ENCODE assay signal across 8 mouse cellular contexts in the genomic region with DNA sequence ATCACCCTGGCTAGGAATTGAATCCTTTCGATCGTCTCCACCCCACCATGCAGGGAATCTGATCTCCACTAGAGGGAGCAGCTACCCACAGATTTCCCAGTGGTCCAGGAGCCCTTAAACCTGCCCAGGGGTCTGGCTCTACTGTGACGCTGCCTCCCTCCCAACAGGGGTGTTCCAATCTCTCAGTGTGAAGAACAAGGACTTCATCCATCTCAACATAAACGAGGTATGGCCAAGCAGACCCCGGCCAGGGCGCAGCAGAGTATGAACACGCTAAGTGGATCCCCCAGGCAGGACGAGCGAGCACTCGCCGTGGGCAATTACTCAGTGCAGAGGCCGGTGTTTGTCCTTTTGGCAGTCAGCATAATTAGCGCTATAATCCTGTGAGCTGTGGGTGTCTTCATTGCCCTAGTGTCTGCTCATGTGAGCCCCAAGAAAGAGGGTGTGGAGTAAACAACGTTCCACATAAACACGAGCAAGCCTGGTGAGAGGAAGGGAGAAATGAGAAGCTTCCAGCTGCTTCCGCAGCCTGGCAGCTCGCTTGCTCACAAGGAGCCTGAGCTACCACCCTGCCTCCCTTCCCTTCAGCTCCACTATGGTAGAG. TPM values are rescaled to one million over a fixed set of nuclear protein-coding genes. Genes with fewer than 3 reads are reported as not detected.
DNase-seq lines count a peak whose midpoint lies in the region; ATAC-seq lines count a peak whose summit lies in the region.

No protein-coding gene starts in this region.

- no peaks in the 10 kb centered on the region for H3K9me3 ChIP-seq in embryonic facial prominence, embryonic 13.5 days
- no peaks in the 10 kb centered on the region for H3K9me3 ChIP-seq in limb, embryonic 12.5 days
- H3K9me3 ChIP-seq in midbrain, embryonic 14.5 days (ENCODE audit: control insufficient read depth, low read length), result no peaks in the 10 kb centered on the region

- WGBS in embryonic facial prominence, embryonic 13.5 days, result 9% methylated on average over 17 of the region's 17 CpGs
- WGBS in limb, embryonic 12.5 days, result 7% methylated on average over 17 of the region's 17 CpGs
- 11% methylated on average over 17 of the region's 17 CpGs for WGBS in midbrain, embryonic 14.5 days

- ATAC-seq in embryonic facial prominence, embryonic 13.5 days (ENCODE audit: insufficient number of reproducible peaks, insufficient read depth, low FRiP score, low TSS enrichment, low read depth), result peak; percentile 50; the same call in 1 of the 2 replicates
- ATAC-seq in limb, embryonic 12.5 days (ENCODE audit: insufficient number of reproducible peaks, insufficient read depth, low FRiP score, low TSS enrichment, low read depth), result peak; percentile 57; the same call in 1 of the 2 replicates
- ATAC-seq in midbrain, embryonic 14.5 days (ENCODE audit: low FRiP score, low TSS enrichment), result peak; percentile 79; the same call in 1 of the 2 replicates

- 0 out of 2 replicates have a peak, but pooled peaks cover 7% of the 10 kb centered on the region for H3K4me1 ChIP-seq in embryonic facial prominence, embryonic 13.5 days
- peaks cover 9% of the 10 kb centered on the region for H3K4me1 ChIP-seq in limb, embryonic 12.5 days (replicated peaks)
- no peaks in the 10 kb centered on the region for H3K4me1 ChIP-seq in midbrain, embryonic 14.5 days (ENCODE audit: control insufficient read depth, insufficient read depth, low read length)

- peak overlapping the region; percentile 78 for H3K4me2 ChIP-seq in embryonic facial prominence, embryonic 13.5 days
- H3K4me2 ChIP-seq in limb, embryonic 12.5 days, result peak overlapping the region; percentile 71
- peak overlapping the region; percentile 59 for H3K4me2 ChIP-seq in midbrain, embryonic 14.5 days (ENCODE audit: low read length)

- peaks cover 12% of the 10 kb centered on the region for H3K27me3 ChIP-seq in embryonic facial prominence, embryonic 13.5 days
- H3K27me3 ChIP-seq in limb, embryonic 12.5 days, result peaks cover 12% of the 10 kb centered on the region; the same call in 1 of the 2 replicates
- no peaks in the 10 kb centered on the region for H3K27me3 ChIP-seq in midbrain, embryonic 14.5 days (ENCODE audit: control insufficient read depth, insufficient read depth, low read length)

- H3K27ac ChIP-seq in embryonic facial prominence, embryonic 13.5 days, result no peak overlapping the region
- H3K27ac ChIP-seq in limb, embryonic 12.5 days, result no peak overlapping the region
- H3K27ac ChIP-seq in midbrain, embryonic 14.5 days (replicated peaks; ENCODE audit: low read depth, low read length), result peak overlapping the region; percentile 22

- H3K36me3 ChIP-seq in embryonic facial prominence, embryonic 13.5 days, result no peaks in the 10 kb centered on the region
- no peaks in the 10 kb centered on the region for H3K36me3 ChIP-seq in limb, embryonic 12.5 days
- no peaks in the 10 kb centered on the region for H3K36me3 ChIP-seq in midbrain, embryonic 14.5 days (ENCODE audit: control insufficient read depth, insufficient read depth, low read length)

- peak overlapping the region; percentile 43 for H3K4me3 ChIP-seq in embryonic facial prominence, embryonic 13.5 days
- peak overlapping the region; percentile 41 for H3K4me3 ChIP-seq in limb, embryonic 12.5 days (replicated peaks)
- H3K4me3 ChIP-seq in midbrain, embryonic 14.5 days (replicated peaks; ENCODE audit: low read depth, low read length), result peak overlapping the region; percentile 30

- peak overlapping the region; percentile 61 for H3K9ac ChIP-seq in embryonic facial prominence, embryonic 13.5 days
- peak overlapping the region; percentile 53 for H3K9ac ChIP-seq in limb, embryonic 12.5 days (replicated peaks)
- peak overlapping the region; percentile 52 for H3K9ac ChIP-seq in midbrain, embryonic 14.5 days (replicated peaks; ENCODE audit: low read length)

- peak; percentile 82 for DNase-seq in 3T3-L1 (ENCODE audit: low read depth, low spot score)
- DNase-seq in adrenal gland, postnatal 36 days, result peak; percentile 75 to 86
- DNase-seq in heart, adult 8-10 months (ENCODE audit: low spot score), result peak; percentile 81
- DNase-seq in kidney, adult 8-10 months, result peak; percentile 54 to 75
- DNase-seq in midbrain, embryonic 14.5 days, result peak; percentile 90
- peak; percentile 37 for DNase-seq in spleen, adult 12 weeks (ENCODE audit: low spot score)

RNA-seq across cellular contexts. Expression of gene Capn9, which starts 41.5 kb away (rescaled TPM):
- under 1 TPM in 1 of 2 experiments, not detected in 1; 0.72 TPM for total RNA-seq in adrenal gland, postnatal 36 days (2021)
- polyA plus RNA-seq in embryonic facial prominence, embryonic 13.5 days (2015; fragmentation: Nextera tagmentation; extraction: Ambion mirVana), result 0.08 TPM in 1 of 2 replicates, not detected in the other
- total RNA-seq in heart, adult 8-10 months (2022), result not detected
- polyA plus RNA-seq in limb, embryonic 12.5 days (2016; fragmentation: Nextera tagmentation; extraction: Ambion mirVana), result not detected in 2 replicates
- 0.09 and 0.15 TPM in 2 replicates for polyA plus RNA-seq in midbrain, embryonic 14.5 days (2014; fragmentation: Nextera tagmentation; extraction: Ambion mirVana)

RNA-seq across cellular contexts. Expression of gene 2310022B05Rik, which starts 45.8 kb away (rescaled TPM):
- total RNA-seq in adrenal gland, postnatal 36 days (2021), result 10 to 100 TPM; 38.9 to 47.8 TPM
- 29.0 and 29.9 TPM in 2 replicates for polyA plus RNA-seq in embryonic facial prominence, embryonic 13.5 days (2015; fragmentation: Nextera tagmentation; extraction: Ambion mirVana)
- 10 to 100 TPM; 42.8 to 61.1 (median 50.7) TPM for total RNA-seq in heart, adult 8-10 months (2022)
- 29.1 and 33.1 TPM in 2 replicates for polyA plus RNA-seq in limb, embryonic 12.5 days (2016; fragmentation: Nextera tagmentation; extraction: Ambion mirVana)
- polyA plus RNA-seq in midbrain, embryonic 14.5 days (2014; fragmentation: Nextera tagmentation; extraction: Ambion mirVana), result 29.0 and 31.7 TPM in 2 replicates

RNA-seq across cellular contexts. Expression of gene Agt, which starts 47.9 kb away (rescaled TPM):
- total RNA-seq in adrenal gland, postnatal 36 days (2021), result 1 to 10 TPM; 3.7 to 4.0 TPM
- polyA plus RNA-seq in embryonic facial prominence, embryonic 13.5 days (2015; fragmentation: Nextera tagmentation; extraction: Ambion mirVana), result 0.28 and 1.9 TPM in 2 replicates
- 1 to 10 TPM; 4.7 to 6.6 (median 6.0) TPM for total RNA-seq in heart, adult 8-10 months (2022)
- not detected in 2 replicates for polyA plus RNA-seq in limb, embryonic 12.5 days (2016; fragmentation: Nextera tagmentation; extraction: Ambion mirVana)
- polyA plus RNA-seq in midbrain, embryonic 14.5 days (2014; fragmentation: Nextera tagmentation; extraction: Ambion mirVana), result 0.25 and 0.26 TPM in 2 replicates

Comparison
In these comparisons a context has a peak if more than half of its experiments do, and no peak if none do; other contexts are left out.
1. DNase-seq: peak in every context shown above with its lines; median percentile 90 in midbrain, embryonic 14.5 days; 82 in 3T3-L1; 81 in heart, adult 8-10 months; 80 in adrenal gland, postnatal 36 days; 64 in kidney, adult 8-10 months; 37 in spleen, adult 12 weeks.